Mouse (Mus musculus) left cerebral cortex, adult 6 months (tissue): ENCODE measurements around the gene Gm10192. TPM values are rescaled to one million over a fixed set of nuclear protein-coding genes. Genes with fewer than 3 reads are reported as not detected.

Source experiments
- long read RNA-seq, 2 experiments: library from polyadenylated mRNA; unstranded; transcript quantifications; one replicate each; pipeline ENCODE4 v2.0.0; 2019 to 2020
- polyA plus RNA-seq: library from polyadenylated mRNA; unstranded; fragments of <200 nt; fragmentation: Nextera tagmentation; gene quantifications from 2 replicates; pipeline ENCODE4 v1.2.3, GENCODE M21; 2021

The Gm10192 gene
- polyA plus RNA-seq = not detected in 2 replicates
- long read RNA-seq, experiment 1 = 0 reads
- long read RNA-seq, experiment 2 = 0 reads

DNA sequence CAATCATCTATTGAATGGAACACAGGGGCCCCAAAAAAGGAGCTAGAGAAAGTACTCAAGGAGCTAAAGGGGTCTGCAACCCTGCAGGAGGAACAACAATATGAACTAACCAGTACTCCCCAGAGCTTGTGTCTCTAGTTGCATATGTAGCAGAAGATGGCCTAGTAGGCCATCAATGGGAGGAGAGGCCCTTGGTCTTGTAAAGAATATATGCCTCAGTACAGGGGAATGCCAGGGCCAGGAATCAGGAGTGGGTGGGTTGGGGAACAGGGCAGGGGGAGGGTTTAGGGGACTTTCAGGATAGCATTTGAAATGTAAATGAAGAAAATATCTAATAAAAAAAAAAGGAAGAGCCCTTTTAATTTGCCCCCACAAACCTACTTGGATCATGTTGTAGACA is at the start of gene Gm10192:
Gm10192 (minus strand) TSS at position 101 of the 400 bp plus-strand sequence.

